Mouse (Mus musculus) embryonic facial prominence, embryonic 15.5 days (tissue): ENCODE results near the gene Cma1. TPM values are rescaled to one million over a fixed set of nuclear protein-coding genes. Genes with fewer than 3 reads are reported as not detected.
"Not testable (repeated sequence)": the region's sequence is repeated elsewhere in the genome, so short reads cannot be mapped to it uniquely, and the experiment has no call there.

Source experiments
- ATAC-seq: fragments of 200-750 bp; cut with Nextera tagmentation; 2 replicates; pipeline ENCODE4 v1.8.0; 2017; ENCODE audit warnings: low read depth, moderate TSS enrichment; ENCODE audit not compliant: insufficient number of reproducible peaks, low FRiP score, low TSS enrichment
- H3K27ac ChIP-seq: fragments of 300-500 bp; sonication (generic); replicated peaks from 2 replicates; pipeline ENCODE4 v1.5.1; 2015; ENCODE audit warnings: mild to moderate bottlenecking, inconsistent platforms
- H3K27me3 ChIP-seq: fragments of 300-500 bp; sonication (generic); 2 replicates; pipeline ENCODE4 v1.6.1; 2015; ENCODE audit warnings: inconsistent platforms
- H3K36me3 ChIP-seq: fragments of 300-500 bp; sonication (generic); 2 replicates; pipeline ENCODE4 v1.6.1; 2015; ENCODE audit warnings: mild to moderate bottlenecking, inconsistent platforms
- H3K4me1 ChIP-seq: fragments of 300-500 bp; sonication (generic); 2 replicates; pipeline ENCODE4 v1.6.1; 2015; ENCODE audit warnings: inconsistent platforms
- H3K4me2 ChIP-seq: fragments of 300-500 bp; sonication (generic); replicated peaks from 2 replicates; pipeline ENCODE4 v1.6.1; 2015; ENCODE audit warnings: mild to moderate bottlenecking, inconsistent platforms
- H3K4me3 ChIP-seq: fragments of 300-500 bp; sonication (generic); replicated peaks from 2 replicates; pipeline ENCODE4 v1.5.1; 2015; ENCODE audit warnings: mild to moderate bottlenecking, inconsistent platforms
- H3K9ac ChIP-seq: fragments of 300-500 bp; sonication (generic); 2 replicates; pipeline ENCODE4 v1.6.1; 2015; ENCODE audit warnings: inconsistent platforms
- H3K9me3 ChIP-seq: fragments of 300-500 bp; sonication (generic); replicated peaks from 2 replicates; pipeline ENCODE4 v1.6.1; 2016; ENCODE audit warnings: inconsistent platforms
- WGBS: fragments of 180-500 bp; shearing (Covaris S2); methylation state at CpG from one replicate; pipeline ENCODE4 v1.1.7; 2015; 5-methylcytosine and 5-hydroxymethylcytosine counted together
- polyA plus RNA-seq: library from polyadenylated mRNA; unstranded; fragments of >200 nt; fragmentation: Nextera tagmentation; extraction: Ambion mirVana; gene quantifications from 2 replicates; pipeline ENCODE4 v1.2.1, GENCODE M21; 2015

Gene Cma1
- 320 and 374 TPM in 2 replicates for polyA plus RNA-seq

DNA sequence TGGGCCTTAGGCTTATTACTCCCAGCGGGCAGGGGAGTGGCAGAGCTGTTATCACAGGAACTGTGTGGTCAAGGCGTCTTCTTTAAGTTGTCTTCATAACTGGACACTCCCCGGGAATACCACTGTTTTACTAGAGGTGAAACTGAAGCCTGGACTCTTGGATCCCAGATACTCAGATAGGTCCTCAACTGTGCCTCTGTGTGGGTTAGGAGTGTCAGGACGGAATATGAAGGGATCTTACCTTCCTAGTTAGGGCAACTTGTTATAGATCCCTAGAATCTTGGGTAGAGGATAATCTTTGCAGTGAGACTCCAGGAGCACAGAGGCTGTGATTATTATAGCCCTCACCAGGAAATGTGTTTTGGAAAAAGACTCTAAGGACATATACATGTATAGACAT, at the start of gene Cma1:
TSS of gene Cma1 (minus strand) at position 101 of the 400 bp plus-strand sequence.
- no peak within 1 kb of the TSS for H3K4me2 ChIP-seq
- no peak for ATAC-seq
- H3K9me3 ChIP-seq, result no peaks in the 10 kb centered on the region
- no peaks in the 10 kb centered on the region for H3K36me3 ChIP-seq
- H3K27ac ChIP-seq, result no peak within 1 kb of the TSS
- no peak within 1 kb of the TSS for H3K9ac ChIP-seq
- 77% methylated on average over 4 of the region's 4 CpGs for WGBS
- H3K27me3 ChIP-seq, result no peaks in the 10 kb centered on the region
- no peak within 1 kb of the TSS for H3K4me3 ChIP-seq
- no peaks in the 10 kb centered on the region for H3K4me1 ChIP-seq

DNA sequence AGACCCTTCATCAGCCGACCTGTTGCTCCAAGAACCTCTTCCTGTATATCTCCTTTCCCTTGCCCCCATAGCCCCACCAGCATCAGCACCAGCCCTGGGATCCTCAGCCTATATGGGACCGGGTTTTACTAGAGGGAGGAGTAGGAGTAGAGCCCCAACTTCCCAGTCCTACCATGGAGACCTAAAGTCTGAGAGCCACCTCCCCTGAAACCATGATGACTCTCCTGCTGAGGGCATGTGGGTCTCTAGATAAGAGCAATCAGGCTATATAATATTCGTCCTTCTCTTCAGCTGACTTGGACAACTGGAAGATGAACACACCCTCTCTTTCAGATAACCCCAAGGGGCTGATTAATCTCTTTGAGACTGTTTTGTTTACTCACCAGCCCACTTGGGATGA, 43.0 kb upstream of the Cma1 start:
- not testable (repeated sequence) for H3K4me2 ChIP-seq, H3K9ac ChIP-seq, H3K27me3 ChIP-seq, H3K4me3 ChIP-seq, ATAC-seq, H3K4me1 ChIP-seq, H3K27ac ChIP-seq, H3K9me3 ChIP-seq, H3K36me3 ChIP-seq
- 83% methylated on average over 2 of the region's 3 CpGs for WGBS

DNA sequence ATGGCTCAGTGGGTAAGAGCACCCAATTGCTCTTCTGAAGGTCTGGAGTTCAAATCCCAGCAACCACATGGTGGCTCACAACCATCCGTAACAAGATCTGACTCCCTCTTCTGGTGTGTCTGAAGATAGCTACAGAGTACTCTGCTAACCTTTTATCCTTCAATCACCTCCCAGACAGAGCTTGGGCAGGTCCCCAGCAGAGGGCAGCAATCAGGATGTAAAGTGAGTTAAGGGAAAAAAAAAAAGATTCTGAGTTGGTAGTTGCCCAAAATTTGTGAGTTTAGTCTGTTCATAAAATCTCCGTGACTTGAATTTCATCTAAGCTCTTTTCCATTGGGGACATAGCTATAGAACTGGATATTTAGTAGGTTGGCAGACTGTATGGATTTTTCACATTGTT, 19.4 kb upstream of the Cma1 start:
- H3K36me3 ChIP-seq, ATAC-seq, H3K4me3 ChIP-seq, H3K9ac ChIP-seq, H3K4me1 ChIP-seq, H3K27ac ChIP-seq, H3K4me2 ChIP-seq, H3K27me3 ChIP-seq, H3K9me3 ChIP-seq: not testable (repeated sequence)
- WGBS, result 48% methylated on average over 2 of the region's 2 CpGs

DNA sequence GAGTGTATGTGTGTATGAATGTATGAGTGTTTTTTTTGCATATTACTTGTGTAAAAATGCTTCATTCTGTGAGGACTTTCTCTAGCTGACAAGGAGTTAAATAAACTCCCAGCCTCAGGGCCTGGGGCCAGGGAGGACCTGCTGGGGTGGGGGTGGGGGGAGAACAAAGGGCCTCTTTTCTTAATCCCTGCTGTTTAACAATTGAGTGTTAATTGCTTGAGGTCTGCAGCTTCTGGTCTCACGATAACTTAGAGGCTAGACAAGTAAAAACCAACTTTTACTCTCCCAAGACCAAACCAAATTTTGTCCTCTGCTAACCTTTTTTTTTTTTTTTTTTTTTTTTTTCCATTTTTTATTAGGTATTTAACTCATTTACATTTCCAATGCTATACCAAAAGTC, 18.8 kb upstream of the Cma1 start:
- no peak overlapping the region for H3K4me2 ChIP-seq
- H3K36me3 ChIP-seq, result no peaks in the 10 kb centered on the region
- WGBS, result 14% methylated on average over 1 of the region's 1 CpGs
- no peaks in the 10 kb centered on the region for H3K9me3 ChIP-seq
- no peak overlapping the region for H3K4me3 ChIP-seq
- no peaks in the 10 kb centered on the region for H3K27me3 ChIP-seq
- H3K9ac ChIP-seq, result no peak overlapping the region
- no peaks in the 10 kb centered on the region for H3K4me1 ChIP-seq
- ATAC-seq, result no peak
- H3K27ac ChIP-seq, result no peak overlapping the region

DNA sequence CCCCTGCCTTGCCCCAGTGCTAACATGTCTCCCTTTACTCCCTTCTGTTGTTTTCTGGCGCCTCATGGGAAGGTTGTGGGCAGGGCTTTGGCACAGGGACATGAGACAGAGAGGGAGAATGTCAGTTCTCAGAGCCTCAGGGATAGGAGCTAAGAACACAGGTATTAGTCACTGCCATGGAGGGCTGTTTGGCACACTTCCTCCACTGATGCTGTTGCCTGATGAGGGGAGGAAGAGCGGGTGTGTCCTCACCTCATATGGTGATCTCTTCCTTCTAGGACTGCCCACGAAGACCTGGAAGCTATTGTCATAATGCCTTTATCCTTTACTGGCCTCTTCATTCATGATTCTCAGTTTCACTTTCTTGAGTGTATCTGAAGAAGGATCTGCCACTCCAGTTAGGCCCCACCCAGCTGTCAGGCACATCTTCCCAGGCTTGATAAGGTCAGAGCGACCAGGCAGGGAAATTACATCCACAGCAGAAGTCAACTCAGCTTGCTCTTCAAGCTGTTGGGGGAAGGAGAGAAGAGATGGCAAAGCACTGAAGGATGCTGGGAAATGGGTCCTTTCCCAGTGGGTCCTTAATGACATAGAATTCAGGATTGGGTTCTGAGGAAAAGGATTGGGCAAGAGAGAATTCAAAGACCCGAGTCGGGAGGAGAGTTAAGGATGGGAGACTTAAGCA, 6.0 kb upstream of the Cma1 start, which contains the start of gene Cma2:
TSS of gene Cma2 (plus strand) at position 635 of the 685 bp plus-strand sequence.
- no peak within 1 kb of the TSS for H3K4me2 ChIP-seq
- no peaks in the 10 kb centered on the region for H3K27me3 ChIP-seq
- no peaks in the 10 kb centered on the region for H3K36me3 ChIP-seq
- H3K4me1 ChIP-seq, result no peaks in the 10 kb centered on the region
- no peaks in the 10 kb centered on the region for H3K9me3 ChIP-seq
- WGBS, result 75% methylated on average over 6 of the region's 6 CpGs
- no peak within 1 kb of the TSS for H3K4me3 ChIP-seq
- H3K27ac ChIP-seq, result no peak within 1 kb of the TSS
- ATAC-seq, result no peak
- H3K9ac ChIP-seq, result no peak within 1 kb of the TSS

DNA sequence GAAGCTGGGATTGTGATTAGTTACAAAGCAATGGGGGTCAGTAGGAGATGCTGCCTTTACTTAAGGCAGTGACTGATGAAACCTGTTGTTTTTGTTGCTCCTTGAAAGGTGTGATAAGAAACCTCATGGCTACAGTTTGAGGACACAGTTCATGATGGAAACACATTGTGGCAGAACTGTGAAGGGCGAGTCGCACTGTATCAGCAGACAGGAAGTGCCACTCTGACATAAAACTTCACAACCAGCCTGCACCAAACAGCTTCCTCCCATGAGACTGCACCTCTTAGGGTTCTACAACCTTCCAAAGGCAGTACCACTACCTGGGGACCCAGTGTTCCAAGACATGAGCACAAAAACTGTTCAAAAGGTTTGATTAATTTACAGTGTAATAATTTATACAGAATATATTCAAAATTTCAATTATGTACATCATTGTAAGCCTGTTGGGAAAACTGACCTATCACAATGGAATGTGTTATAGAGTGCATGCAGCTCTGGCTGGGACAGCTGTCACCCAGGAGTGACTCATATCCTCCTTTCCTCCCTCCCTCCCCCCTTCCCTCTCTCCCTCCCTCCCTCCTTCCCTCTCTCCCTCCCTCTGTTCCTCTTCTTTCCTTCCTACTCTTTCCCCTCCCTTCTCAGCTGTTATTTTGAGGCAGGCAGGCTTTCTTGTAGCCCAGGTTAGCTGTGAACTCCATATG, 1.9 kb upstream of the Cma1 start:
- no peak overlapping the region for H3K27ac ChIP-seq
- H3K9ac ChIP-seq, result no peak overlapping the region
- no peak overlapping the region for H3K4me3 ChIP-seq
- no peak overlapping the region for H3K4me2 ChIP-seq
- H3K27me3 ChIP-seq, result no peaks in the 10 kb centered on the region
- ATAC-seq, result no peak
- H3K4me1 ChIP-seq, result no peaks in the 10 kb centered on the region
- no peaks in the 10 kb centered on the region for H3K36me3 ChIP-seq
- WGBS, result 81% methylated on average over 2 of the region's 2 CpGs
- no peaks in the 10 kb centered on the region for H3K9me3 ChIP-seq

DNA sequence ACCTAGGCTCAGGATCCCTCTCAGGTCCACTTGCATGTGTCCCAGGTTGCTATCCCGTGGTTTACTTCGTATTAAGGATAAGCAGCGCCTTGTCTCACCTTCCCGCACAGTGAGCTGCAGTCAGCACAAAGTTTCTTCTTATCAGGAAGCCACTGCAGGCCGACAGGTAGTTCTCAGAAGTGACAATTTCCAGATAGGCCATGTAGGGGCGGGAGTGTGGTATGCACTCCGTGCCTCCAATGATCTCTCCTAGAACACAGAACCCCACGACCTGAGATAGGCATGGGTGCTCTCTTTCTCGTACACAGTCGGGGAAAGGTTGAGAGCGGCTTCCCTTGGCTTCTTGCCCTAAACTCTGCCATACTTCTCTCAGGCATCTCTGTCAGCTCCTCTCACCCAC, 874 bp downstream of the Cma1 start:
- no peak overlapping the region for H3K27ac ChIP-seq
- H3K27me3 ChIP-seq, result no peaks in the 10 kb centered on the region
- H3K9me3 ChIP-seq, result no peaks in the 10 kb centered on the region
- no peak overlapping the region for H3K4me2 ChIP-seq
- no peak overlapping the region for H3K9ac ChIP-seq
- no peak for ATAC-seq
- H3K4me3 ChIP-seq, result no peak overlapping the region
- H3K36me3 ChIP-seq, result no peaks in the 10 kb centered on the region
- 81% methylated on average over 11 of the region's 11 CpGs for WGBS
- H3K4me1 ChIP-seq, result no peaks in the 10 kb centered on the region

DNA sequence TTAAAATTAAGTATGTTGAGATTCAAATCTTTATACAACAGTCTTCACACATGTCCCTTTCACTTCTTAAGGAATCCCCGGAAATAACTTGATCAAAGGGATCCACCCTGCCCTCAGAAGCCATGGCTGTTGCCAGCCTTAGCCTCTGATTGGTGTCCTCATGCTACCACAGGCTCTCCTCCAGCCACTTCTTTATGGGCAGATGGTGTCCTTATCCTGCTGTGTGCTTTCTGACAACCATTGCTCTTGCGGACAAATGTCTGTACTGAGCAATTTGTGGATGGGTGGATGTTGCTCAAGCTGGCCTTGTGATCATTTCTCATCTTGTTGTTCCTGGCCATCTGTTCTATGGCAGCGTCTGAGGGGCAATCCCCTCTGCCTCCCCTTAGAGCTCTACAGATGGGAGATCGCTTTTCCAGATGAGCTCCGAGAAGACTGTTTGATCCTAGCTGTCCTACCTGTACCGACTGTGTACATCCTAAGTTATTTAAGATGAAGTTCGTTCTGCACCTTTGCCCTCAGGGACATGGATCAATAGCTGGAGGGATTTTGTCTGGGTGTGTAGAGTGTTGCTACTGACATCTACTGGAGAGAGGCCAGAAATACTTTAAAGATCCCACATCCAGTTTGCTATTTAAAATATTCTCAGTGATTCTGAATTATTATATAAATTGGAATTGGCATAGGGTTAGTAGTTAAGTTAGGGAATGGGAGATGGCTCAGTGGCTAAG, 4.2 kb downstream of the Cma1 start:
- Histone ChIP-seq H3K4me3 (no peak overlapping the region), H3K36me3 (no peaks in the 10 kb centered on the region), H3K4me1 (no peaks in the 10 kb centered on the region), H3K9ac (no peak overlapping the region), H3K27ac (no peak overlapping the region), H3K4me2 (no peak overlapping the region), H3K27me3 (no peaks in the 10 kb centered on the region), H3K9me3 (no peaks in the 10 kb centered on the region)
- 42% methylated on average over 7 of the region's 7 CpGs for WGBS
- ATAC-seq, result no peak

DNA sequence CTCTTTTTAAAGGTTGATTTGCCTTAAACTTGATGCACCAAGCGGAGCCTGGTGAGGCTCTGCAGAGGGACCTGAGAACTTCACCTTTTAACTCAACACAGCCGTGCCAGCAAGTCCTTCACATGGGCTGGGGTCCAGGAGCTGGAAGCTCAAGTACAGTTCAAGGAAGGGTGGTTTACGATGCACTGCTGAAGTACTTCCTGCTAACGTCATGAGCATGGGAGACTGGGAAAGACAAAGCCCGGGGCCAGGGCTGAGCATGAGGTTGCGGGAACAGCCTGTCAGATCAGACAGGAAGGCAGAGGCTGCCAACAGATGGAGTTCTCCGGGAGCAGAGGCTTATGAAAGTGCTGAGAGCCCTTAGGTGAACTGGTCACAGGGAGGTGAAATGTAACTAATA, 10.9 kb downstream of the Cma1 start:
- Histone ChIP-seq H3K4me3 (no peak overlapping the region), H3K36me3 (no peaks in the 10 kb centered on the region), H3K4me1 (no peaks in the 10 kb centered on the region), H3K4me2 (no peak overlapping the region), H3K9me3 (no peaks in the 10 kb centered on the region), H3K27ac (no peak overlapping the region), H3K9ac (no peak overlapping the region), H3K27me3 (no peaks in the 10 kb centered on the region)
- 19% methylated on average over 7 of the region's 7 CpGs for WGBS
- ATAC-seq, result no peak

DNA sequence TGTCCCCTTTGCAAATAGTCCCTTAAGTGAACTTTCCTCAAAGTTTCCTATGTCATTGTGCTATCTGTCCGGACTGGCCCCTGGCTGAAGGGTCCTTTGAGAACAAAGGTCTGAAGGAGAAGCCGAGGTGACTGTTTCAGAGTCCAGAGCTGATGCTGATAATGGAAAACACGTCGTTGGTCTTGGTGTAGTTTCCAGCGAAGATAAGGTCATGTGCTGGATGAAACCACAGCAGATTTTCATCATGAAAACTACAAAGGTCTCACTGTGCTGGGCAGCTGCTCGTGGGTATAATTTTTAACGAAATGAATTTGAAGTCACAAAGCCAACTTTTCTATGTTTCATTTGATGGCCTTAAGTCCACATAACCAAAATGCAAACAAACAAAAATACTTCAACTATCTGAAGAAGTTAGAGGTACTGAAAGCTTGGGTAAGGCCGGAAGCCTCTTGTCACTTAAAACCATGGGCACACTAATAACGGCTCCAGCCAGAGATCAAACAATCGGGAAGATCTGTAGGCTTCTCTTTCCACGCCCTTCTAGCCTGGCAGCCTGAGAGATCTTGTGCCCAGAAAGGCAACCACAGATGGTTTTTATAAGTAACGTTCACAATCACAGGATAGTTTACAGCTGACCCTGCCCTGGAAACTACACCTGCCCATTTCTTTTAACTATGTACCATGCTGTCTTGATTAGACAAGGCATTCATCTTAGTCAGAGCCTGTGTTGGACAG, 15.0 kb downstream of the Cma1 start:
- no peak overlapping the region for H3K4me2 ChIP-seq
- no peak overlapping the region for H3K4me3 ChIP-seq
- H3K9ac ChIP-seq, result no peak overlapping the region
- no peaks in the 10 kb centered on the region for H3K9me3 ChIP-seq
- H3K27ac ChIP-seq, result no peak overlapping the region
- no peaks in the 10 kb centered on the region for H3K36me3 ChIP-seq
- WGBS, result 36% methylated on average over 12 of the region's 12 CpGs
- ATAC-seq, result no peak
- H3K27me3 ChIP-seq, result no peaks in the 10 kb centered on the region
- no peaks in the 10 kb centered on the region for H3K4me1 ChIP-seq

DNA sequence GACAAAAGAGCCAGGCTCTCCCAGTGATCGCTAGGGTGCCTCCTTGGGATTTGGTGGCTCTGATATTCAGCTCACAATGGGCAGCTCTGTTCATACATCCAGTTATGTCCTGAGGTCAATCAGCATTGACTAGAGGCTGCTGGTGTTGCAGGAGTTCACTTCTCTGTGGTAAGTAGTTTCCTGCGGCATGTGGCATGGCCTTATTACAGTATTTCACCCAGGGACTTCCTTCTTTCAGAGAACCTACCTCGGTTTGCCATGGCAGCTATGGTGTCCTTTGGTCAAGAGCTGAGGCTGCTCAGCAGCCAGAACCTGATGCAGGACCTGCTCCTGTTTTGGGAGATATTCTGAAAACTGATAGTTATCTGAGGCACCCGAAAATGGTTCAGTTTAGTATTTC, 17.6 kb downstream of the Cma1 start:
- WGBS, result 83% methylated on average over 4 of the region's 4 CpGs
- H3K27me3 ChIP-seq, result no peaks in the 10 kb centered on the region

More for the DNA sequence above, 17.6 kb downstream of the Cma1 start:
- no peaks in the 10 kb centered on the region for H3K4me1 ChIP-seq
- no peak for ATAC-seq
- H3K9me3 ChIP-seq, result no peaks in the 10 kb centered on the region
- H3K4me3 ChIP-seq, result no peak overlapping the region
- no peak overlapping the region for H3K4me2 ChIP-seq
- no peak overlapping the region for H3K27ac ChIP-seq
- no peak overlapping the region for H3K9ac ChIP-seq
- H3K36me3 ChIP-seq, result no peaks in the 10 kb centered on the region
